Mouse (Mus musculus): ENCODE data around the gene Dazl.
"Not testable (repeated sequence)": the region's sequence is repeated elsewhere in the genome, so short reads cannot be mapped to it uniquely, and the experiment has no call there.

Dazl gene

GRCm38 (mm10) chr17:50291485-50292200 lies 1.8 kb downstream of the Dazl start:
- DNase-seq (ENCODE audit: low read depth, low spot score): peak; percentile 49

- no peak for DNase-seq (ENCODE audit: low read depth, low spot score)
Observed at GRCm38 (mm10) chr17:50284845-50285244, 8.6 kb downstream of the Dazl start.

- not testable (repeated sequence) for DNase-seq (ENCODE audit: low read depth, low spot score)
Observed at GRCm38 (mm10) chr17:50261615-50262014, 31.8 kb downstream of the Dazl start.

GRCm38 (mm10) chr17:50260856-50261255 lies 32.6 kb downstream of the Dazl start:
- no peak for DNase-seq (ENCODE audit: low read depth, low spot score)

- DNase-seq (ENCODE audit: low read depth, low spot score): no peak
Observed at GRCm38 (mm10) chr17:50246605-50247004, 46.8 kb downstream of the Dazl start.

GRCm38 (mm10) chr17:50244675-50245074 lies 48.8 kb downstream of the Dazl start:
- no peak for DNase-seq (ENCODE audit: low read depth, low spot score)

GRCm38 (mm10) chr17:50243326-50243725 lies 50.1 kb downstream of the Dazl start:
- DNase-seq (ENCODE audit: low read depth, low spot score): no peak

GRCm38 (mm10) chr17:50237818-50238610 lies 55.4 kb downstream of the Dazl start:
- DNase-seq (ENCODE audit: low read depth, low spot score): no peak

GRCm38 (mm10) chr17:50237436-50237709 lies 56.1 kb downstream of the Dazl start:
- DNase-seq (ENCODE audit: low read depth, low spot score): peak; percentile 47

GRCm38 (mm10) chr17:50236702-50237435 lies 56.6 kb downstream of the Dazl start:
- no peak for DNase-seq (ENCODE audit: low read depth, low spot score)

GRCm38 (mm10) chr17:50235943-50236701 lies 57.3 kb downstream of the Dazl start:
- no peak for DNase-seq (ENCODE audit: low read depth, low spot score)

GRCm38 (mm10) chr17:50233956-50234355 lies 59.5 kb downstream of the Dazl start:
- no peak for DNase-seq (ENCODE audit: low read depth, low spot score)

GRCm38 (mm10) chr17:50232821-50233220 lies 60.6 kb downstream of the Dazl start:
- DNase-seq (ENCODE audit: low read depth, low spot score): no peak

GRCm38 (mm10) chr17:50231206-50231605 lies 62.2 kb downstream of the Dazl start:
- no peak for DNase-seq (ENCODE audit: low read depth, low spot score)

GRCm38 (mm10) chr17:50229534-50229933 lies 63.9 kb downstream of the Dazl start:
- no peak for DNase-seq (ENCODE audit: low read depth, low spot score)

Measured in telencephalon, adult 2 months (tissue).